Mouse (Mus musculus) intestine, embryonic 16.5 days (tissue): Measurements from ENCODE around the gene Ispd. TPM values are rescaled to one million over a fixed set of nuclear protein-coding genes. Genes with fewer than 3 reads are reported as not detected.

Experiments used
- ATAC-seq: fragments of 200-750 bp; cut with Nextera tagmentation; 2 replicates; pipeline ENCODE4 v1.8.0; 2017; ENCODE audit warnings: moderate TSS enrichment, moderate library complexity
- H3K27ac ChIP-seq: fragments of 300-500 bp; sonication (generic); 2 replicates; pipeline ENCODE4 v1.5.1; 2014; ENCODE audit warnings: mild to moderate bottlenecking, low read length
- H3K27me3 ChIP-seq: fragments of 300-500 bp; sonication (generic); replicated peaks from 2 replicates; pipeline ENCODE4 v1.6.1; 2014; ENCODE audit warnings: low read length, control low read depth, mixed read lengths; ENCODE audit not compliant: control insufficient read depth, insufficient read depth
- H3K36me3 ChIP-seq: fragments of 300-500 bp; sonication (generic); 2 replicates; pipeline ENCODE4 v1.6.1; 2014; ENCODE audit warnings: low read length, control low read depth; ENCODE audit not compliant: control insufficient read depth, insufficient read depth
- H3K4me1 ChIP-seq: fragments of 300-500 bp; sonication (generic); 2 replicates; pipeline ENCODE4 v1.6.1; 2014; ENCODE audit warnings: low read length, control low read depth, mixed read lengths; ENCODE audit not compliant: control insufficient read depth, insufficient read depth
- H3K4me2 ChIP-seq: fragments of 300-500 bp; sonication (generic); 2 replicates; pipeline ENCODE4 v1.6.1; 2014; ENCODE audit warnings: low read depth, low read length, control low read depth
- H3K4me3 ChIP-seq: fragments of 300-500 bp; sonication (generic); 2 replicates; pipeline ENCODE4 v1.5.1; 2014; ENCODE audit warnings: mild to moderate bottlenecking, low read length
- H3K9ac ChIP-seq: fragments of 300-500 bp; sonication (generic); 2 replicates; pipeline ENCODE4 v1.6.1; 2014; ENCODE audit warnings: low read depth, low read length
- H3K9me3 ChIP-seq: fragments of 300-500 bp; sonication (generic); 2 replicates; pipeline ENCODE4 v1.6.1; 2016; ENCODE audit warnings: low read length, control low read depth; ENCODE audit not compliant: control insufficient read depth
- WGBS: fragments of 180-500 bp; shearing (Covaris S2); extraction: QIAGEN DNeasy Blood & Tissue Kit; methylation state at CpG from one replicate; pipeline ENCODE4 v1.1.7; 2014; 5-methylcytosine and 5-hydroxymethylcytosine counted together
- polyA plus RNA-seq: library from polyadenylated mRNA; unstranded; fragments of >200 nt; fragmentation: Nextera tagmentation; extraction: Ambion mirVana; gene quantifications from 2 replicates; pipeline ENCODE4 v1.2.1, GENCODE M21; 2015

The Ispd gene
- polyA plus RNA-seq, 1 experiment from 2014 or later = 9.0 TPM

- no peak for ATAC-seq
- no peaks in the 10 kb centered on the region; the same call in none of the 2 replicates for H3K4me1 ChIP-seq
- no peak overlapping the region for H3K27ac ChIP-seq
- WGBS = 41% methylated on average over 3 of the region's 3 CpGs
- no peaks in the 10 kb centered on the region for H3K9me3 ChIP-seq
- no peak overlapping the region for H3K4me3 ChIP-seq
- no peak overlapping the region for H3K4me2 ChIP-seq
- H3K36me3 ChIP-seq = no peaks in the 10 kb centered on the region
- no peak overlapping the region for H3K9ac ChIP-seq
- no peaks in the 10 kb centered on the region for H3K27me3 ChIP-seq
Measured at GRCm38 (mm10) chr12:36380254-36380653, 996 bp upstream of the Ispd start.

DNA sequence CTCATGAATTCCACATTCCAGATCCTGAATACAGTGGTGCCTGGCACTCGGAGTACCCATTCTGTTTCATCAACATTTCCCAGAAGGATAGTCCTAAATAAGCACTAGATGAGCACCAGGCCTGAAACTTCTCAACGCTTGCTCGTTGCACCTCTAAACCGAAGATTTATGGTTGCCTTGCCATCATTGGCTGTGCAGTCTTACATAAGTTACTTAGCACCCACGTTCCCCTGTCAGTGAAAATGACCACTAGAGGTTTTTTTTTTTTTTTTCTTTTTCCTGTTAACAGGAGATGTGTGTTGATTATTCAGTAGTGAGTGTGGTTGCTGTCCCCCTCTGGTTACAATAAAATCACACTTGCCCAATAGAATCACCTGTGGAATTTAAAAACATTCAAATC, 444 bp upstream of the Ispd start:
- no peaks in the 10 kb centered on the region; the same call in none of the 2 replicates for H3K4me1 ChIP-seq
- no peak overlapping the region; the same call in 1 of the 2 replicates for H3K4me3 ChIP-seq
- H3K27me3 ChIP-seq = no peaks in the 10 kb centered on the region
- 39% methylated on average over 5 of the region's 5 CpGs for WGBS
- H3K36me3 ChIP-seq = no peaks in the 10 kb centered on the region
- H3K27ac ChIP-seq = peak overlapping the region; percentile 98; the same call in 1 of the 2 replicates
- H3K9me3 ChIP-seq = no peaks in the 10 kb centered on the region
- ATAC-seq = no peak
- peak overlapping the region; percentile 96; the same call in 1 of the 2 replicates for H3K9ac ChIP-seq
- peak overlapping the region; percentile 83 for H3K4me2 ChIP-seq

DNA sequence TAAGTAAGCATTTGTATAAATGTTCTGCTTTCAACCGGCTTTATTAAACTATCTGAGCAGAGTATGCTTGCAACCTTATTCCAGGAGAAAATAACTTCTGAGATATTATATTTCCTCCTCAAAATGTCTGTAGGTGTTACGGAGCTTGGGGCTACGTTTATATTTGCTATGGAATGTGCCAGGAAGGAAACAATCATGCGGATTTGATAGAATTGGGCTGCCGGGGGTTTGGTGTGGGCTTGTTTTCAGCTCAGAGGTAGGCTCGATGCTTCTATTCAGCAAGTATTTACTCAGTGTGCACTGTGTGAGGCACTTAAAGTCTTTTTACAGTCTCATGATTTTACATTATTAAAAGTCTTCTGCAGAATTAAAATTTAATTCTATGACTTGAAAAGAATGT, 4.1 kb downstream of the Ispd start:
- H3K36me3 ChIP-seq = no peaks in the 10 kb centered on the region
- ATAC-seq = no peak
- no peaks in the 10 kb centered on the region for H3K27me3 ChIP-seq
- no peaks in the 10 kb centered on the region; the same call in none of the 2 replicates for H3K4me1 ChIP-seq
- 60% methylated on average over 6 of the region's 6 CpGs for WGBS
- H3K9me3 ChIP-seq = no peaks in the 10 kb centered on the region
- H3K9ac ChIP-seq = no peak overlapping the region
- no peak overlapping the region for H3K4me3 ChIP-seq
- no peak overlapping the region for H3K4me2 ChIP-seq
- H3K27ac ChIP-seq = no peak overlapping the region

- Histone ChIP-seq H3K36me3 (0 out of 2 replicates have a peak, but pooled peaks cover 2% of the 10 kb centered on the region), H3K4me1 (no peaks in the 10 kb centered on the region; the same call in 1 of the 2 replicates), H3K4me3 (no peak overlapping the region), H3K27ac (no peak overlapping the region), H3K4me2 (no peak overlapping the region), H3K27me3 (no peaks in the 10 kb centered on the region), H3K9ac (no peak overlapping the region), H3K9me3 (no peaks in the 10 kb centered on the region)
- WGBS = 85% methylated on average over 4 of the region's 4 CpGs
- ATAC-seq = no peak
Measured at GRCm38 (mm10) chr12:36386991-36387390, 5.7 kb downstream of the Ispd start.

GRCm38 (mm10) chr12:36395115-36395514, 13.9 kb downstream of the Ispd start:
- H3K27ac ChIP-seq = no peak overlapping the region
- peak; percentile 40; the same call in 1 of the 2 replicates for ATAC-seq

DNA sequence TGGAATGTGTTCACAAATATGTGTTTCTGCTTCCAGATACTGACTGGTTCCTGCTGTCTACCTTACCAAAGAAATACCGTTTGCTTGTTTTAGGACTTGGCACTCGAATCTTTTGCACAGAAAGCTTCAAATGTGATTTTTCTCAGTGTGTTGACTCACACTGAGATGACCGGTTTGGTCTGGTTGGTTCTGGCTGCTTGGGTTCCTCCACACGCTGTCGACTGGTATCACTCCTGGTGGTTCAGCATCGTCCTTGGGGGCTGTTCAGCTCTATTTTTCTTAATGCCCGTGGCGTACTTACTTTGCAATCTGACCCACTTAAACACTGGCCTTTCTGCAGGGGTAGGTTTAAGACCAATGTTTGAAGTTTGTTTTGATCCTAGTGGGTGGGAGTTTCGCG, 42.4 kb downstream of the Ispd start:
- no peak overlapping the region for H3K9ac ChIP-seq
- H3K27me3 ChIP-seq = no peaks in the 10 kb centered on the region
- 77% methylated on average over 10 of the region's 10 CpGs for WGBS
- ATAC-seq = no peak
- no peak overlapping the region for H3K4me3 ChIP-seq
- H3K9me3 ChIP-seq = no peaks in the 10 kb centered on the region
- H3K4me2 ChIP-seq = no peak overlapping the region
- peaks cover 4% of the 10 kb centered on the region; the same call in 1 of the 2 replicates for H3K4me1 ChIP-seq
- H3K36me3 ChIP-seq = no peaks in the 10 kb centered on the region
- no peak overlapping the region for H3K27ac ChIP-seq

More at GRCm38 (mm10) chr12:36395115-36395514, 13.9 kb downstream of the Ispd start:
- no peak overlapping the region for H3K4me2 ChIP-seq
- no peak overlapping the region for H3K4me3 ChIP-seq
- H3K27me3 ChIP-seq = no peaks in the 10 kb centered on the region
- no peak overlapping the region for H3K9ac ChIP-seq
- H3K9me3 ChIP-seq = no peaks in the 10 kb centered on the region
- H3K4me1 ChIP-seq = no peaks in the 10 kb centered on the region
- 0 out of 2 replicates have a peak, but pooled peaks cover 2% of the 10 kb centered on the region for H3K36me3 ChIP-seq
- 76% methylated on average over 2 of the region's 2 CpGs for WGBS

DNA sequence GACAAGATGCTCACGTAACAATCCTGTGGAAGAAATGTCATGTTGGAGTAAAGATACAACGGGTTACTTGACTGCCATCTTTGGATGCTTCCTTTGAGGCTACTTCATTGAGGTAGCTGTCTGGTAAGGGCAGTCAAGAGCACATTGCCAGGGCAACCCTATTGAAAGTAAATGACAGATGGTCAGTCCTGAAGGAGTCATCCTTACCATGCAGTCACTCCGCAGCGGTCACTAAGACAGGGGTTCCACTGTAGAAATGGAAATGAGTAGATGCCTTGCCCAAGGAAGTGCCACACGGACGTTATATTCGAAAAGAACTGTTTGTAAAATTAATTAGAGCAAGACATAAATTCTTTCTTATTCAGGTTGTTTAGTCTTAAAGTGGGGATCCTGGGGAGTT, 44.0 kb downstream of the Ispd start:
- 77% methylated on average over 7 of the region's 7 CpGs for WGBS
- no peak overlapping the region for H3K9ac ChIP-seq
- H3K36me3 ChIP-seq = no peaks in the 10 kb centered on the region
- no peak overlapping the region for H3K4me3 ChIP-seq
- H3K4me2 ChIP-seq = no peak overlapping the region
- H3K27me3 ChIP-seq = no peaks in the 10 kb centered on the region
- no peak for ATAC-seq
- no peak overlapping the region for H3K27ac ChIP-seq
- peaks cover 4% of the 10 kb centered on the region; the same call in 1 of the 2 replicates for H3K4me1 ChIP-seq
- no peaks in the 10 kb centered on the region for H3K9me3 ChIP-seq

DNA sequence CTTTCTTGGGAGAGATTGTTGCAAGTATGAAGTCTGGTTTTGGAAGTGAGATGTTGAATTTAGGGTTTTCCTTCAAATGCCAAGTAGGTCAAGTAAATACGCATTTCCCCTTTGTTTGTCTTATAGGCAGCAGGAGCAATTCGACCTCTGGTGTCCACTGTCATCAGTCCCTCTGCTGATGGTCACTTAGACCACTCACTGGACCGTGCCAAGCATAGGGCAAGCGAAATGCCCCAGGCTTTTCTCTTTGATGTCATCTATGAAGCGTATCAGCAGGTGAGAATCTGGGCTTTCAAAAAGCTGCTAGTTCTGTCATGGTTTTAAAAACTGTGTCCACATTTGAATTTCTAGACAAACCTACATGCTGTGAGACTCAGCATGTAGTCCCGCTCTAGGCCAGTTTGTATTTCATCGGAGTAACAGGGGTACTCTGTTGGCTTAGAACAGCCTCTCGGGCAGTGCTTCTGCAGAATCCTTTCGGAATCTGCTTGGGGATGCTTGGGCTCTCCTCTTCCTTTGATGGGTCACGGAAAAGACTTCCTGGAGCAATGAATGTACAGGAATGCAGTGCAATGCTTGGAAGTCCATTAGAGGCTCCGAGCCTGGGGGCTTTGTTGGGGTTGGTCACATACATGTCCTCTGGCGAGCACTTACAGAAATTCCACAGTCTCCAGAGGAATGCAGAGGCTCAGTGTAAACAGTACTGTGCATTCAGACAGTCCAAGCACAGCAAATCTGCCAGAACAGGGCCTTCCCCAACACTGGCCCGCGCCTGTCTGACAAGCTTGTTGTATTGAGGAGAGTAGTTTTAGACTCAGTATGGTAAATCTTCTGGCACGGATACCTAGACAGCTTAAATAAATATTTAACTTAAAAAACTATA, 45.2 kb downstream of the Ispd start:
- 49% methylated on average over 15 of the region's 15 CpGs for WGBS
- peak; percentile 83 for ATAC-seq

GRCm38 (mm10) chr12:36436956-36437355, 55.7 kb downstream of the Ispd start:
- no peaks in the 10 kb centered on the region for H3K27me3 ChIP-seq
- WGBS = 58% methylated on average over 5 of the region's 5 CpGs
- no peak for ATAC-seq
- H3K36me3 ChIP-seq = no peaks in the 10 kb centered on the region
- H3K4me3 ChIP-seq = no peak overlapping the region
- H3K4me2 ChIP-seq = no peak overlapping the region
- H3K9me3 ChIP-seq = no peaks in the 10 kb centered on the region
- no peak overlapping the region for H3K27ac ChIP-seq
- H3K9ac ChIP-seq = no peak overlapping the region
- no peaks in the 10 kb centered on the region; the same call in 1 of the 2 replicates for H3K4me1 ChIP-seq

More for the DNA sequence above, 45.2 kb downstream of the Ispd start:
- H3K27ac ChIP-seq = peak overlapping the region; percentile 13; the same call in 1 of the 2 replicates
- no peaks in the 10 kb centered on the region for H3K36me3 ChIP-seq
- no peak overlapping the region for H3K9ac ChIP-seq
- H3K4me2 ChIP-seq = no peak overlapping the region
- no peaks in the 10 kb centered on the region for H3K27me3 ChIP-seq
- peaks cover 4% of the 10 kb centered on the region; the same call in 1 of the 2 replicates for H3K4me1 ChIP-seq
- H3K9me3 ChIP-seq = no peaks in the 10 kb centered on the region
- H3K4me3 ChIP-seq = no peak overlapping the region
